Mouse (Mus musculus): Measurements from ENCODE around the gene Gnptab.
"Not testable (repeated sequence)": the region's sequence is repeated elsewhere in the genome, so short reads cannot be mapped to it uniquely, and the experiment has no call there.

The Gnptab gene

GRCm38 (mm10) chr10:88420655-88421435, 41.9 kb downstream of the Gnptab start:
- DNase-seq = no peak

GRCm38 (mm10) chr10:88426158-88426816, 47.4 kb downstream of the Gnptab start:
- DNase-seq = peak; percentile 53

GRCm38 (mm10) chr10:88426896-88427295, 48.0 kb downstream of the Gnptab start:
- DNase-seq = no peak

GRCm38 (mm10) chr10:88427998-88428397, 49.1 kb downstream of the Gnptab start:
- no peak for DNase-seq

- DNase-seq = no peak
Measured at GRCm38 (mm10) chr10:88441224-88441623, 62.3 kb downstream of the Gnptab start.

GRCm38 (mm10) chr10:88451221-88451620, 72.3 kb downstream of the Gnptab start:
- DNase-seq = peak; percentile 28

- no peak for DNase-seq
Measured at GRCm38 (mm10) chr10:88451990-88452389, 73.1 kb downstream of the Gnptab start.

- no peak for DNase-seq
Measured at GRCm38 (mm10) chr10:88457816-88458215, 78.9 kb downstream of the Gnptab start.

- DNase-seq = no peak
Measured at GRCm38 (mm10) chr10:88459502-88459992, 80.6 kb downstream of the Gnptab start, which contains the start of gene Sycp3. Gene Sycp3, plus strand, starts transcription at chr10:88459569.

- no peak for DNase-seq
Measured at GRCm38 (mm10) chr10:88460122-88460820, 81.3 kb downstream of the Gnptab start.

GRCm38 (mm10) chr10:88482866-88483265, 103.9 kb downstream of the Gnptab start:
- not testable (repeated sequence) for DNase-seq

GRCm38 (mm10) chr10:88488629-88489028, 109.7 kb downstream of the Gnptab start:
- DNase-seq = no peak

GRCm38 (mm10) chr10:88491632-88492031, 112.7 kb downstream of the Gnptab start:
- DNase-seq = no peak

GRCm38 (mm10) chr10:88492658-88493057, 113.7 kb downstream of the Gnptab start:
- DNase-seq = no peak

GRCm38 (mm10) chr10:88494959-88495587, 116.1 kb downstream of the Gnptab start:
- DNase-seq = no peak

Data from cerebellum, adult 8-10 months (tissue).